Mouse (Mus musculus) neural tube, embryonic 14.5 days (tissue): ENCODE measurements around the gene Pde4a. TPM values are rescaled to one million over a fixed set of nuclear protein-coding genes. Genes with fewer than 3 reads are reported as not detected.

Experiments used
- ATAC-seq: fragments of 200-750 bp; cut with Nextera tagmentation; 2 replicates; pipeline ENCODE4 v1.8.0; 2017; ENCODE audit warnings: low read depth, mild to moderate bottlenecking, moderate TSS enrichment, moderate library complexity
- H3K27ac ChIP-seq: fragments of 300-500 bp; sonication (generic); 2 replicates; pipeline ENCODE4 v1.5.1; 2014; ENCODE audit warnings: low read depth, mild to moderate bottlenecking, control low read depth, low read length, moderate library complexity, mixed read lengths
- H3K27me3 ChIP-seq: fragments of 300-500 bp; sonication (generic); 2 replicates; pipeline ENCODE4 v1.6.1; 2014; ENCODE audit warnings: low read length; ENCODE audit not compliant: control insufficient read depth, insufficient read depth
- H3K36me3 ChIP-seq: fragments of 300-500 bp; sonication (generic); 2 replicates; pipeline ENCODE4 v1.6.1; 2014; ENCODE audit warnings: low read length, mixed read lengths; ENCODE audit not compliant: control insufficient read depth, insufficient read depth
- H3K4me1 ChIP-seq: fragments of 300-500 bp; sonication (generic); 2 replicates; pipeline ENCODE4 v1.6.1; 2014; ENCODE audit warnings: low read length; ENCODE audit not compliant: control insufficient read depth, insufficient read depth
- H3K4me2 ChIP-seq: fragments of 300-500 bp; sonication (generic); 2 replicates; pipeline ENCODE4 v1.6.1; 2014; ENCODE audit warnings: mild to moderate bottlenecking, low read depth, low read length, control low read depth
- H3K4me3 ChIP-seq: fragments of 300-500 bp; sonication (generic); 2 replicates; pipeline ENCODE4 v1.5.1; 2014; ENCODE audit warnings: low read depth, low read length, control low read depth, mixed read lengths
- H3K9ac ChIP-seq: fragments of 300-500 bp; sonication (generic); replicated peaks from 2 replicates; pipeline ENCODE4 v1.6.1; 2014; ENCODE audit warnings: low read depth, mild to moderate bottlenecking, control low read depth, low read length, mixed read lengths
- H3K9me3 ChIP-seq: fragments of 300-500 bp; sonication (generic); 2 replicates; pipeline ENCODE4 v1.6.1; 2016; ENCODE audit warnings: low read length; ENCODE audit not compliant: control insufficient read depth
- WGBS: fragments of 180-500 bp; shearing (Covaris S2); extraction: QIAGEN DNeasy Blood & Tissue Kit; methylation state at CpG from one replicate; pipeline ENCODE4 v1.1.7; 2014; 5-methylcytosine and 5-hydroxymethylcytosine counted together
- polyA plus RNA-seq: library from polyadenylated mRNA; unstranded; fragments of >200 nt; fragmentation: Nextera tagmentation; extraction: Ambion mirVana; gene quantifications from 2 replicates; pipeline ENCODE4 v1.2.1, GENCODE M21; 2014

The Pde4a gene
- polyA plus RNA-seq, 1 experiment from 2014 or later = 35.3 TPM

DNA sequence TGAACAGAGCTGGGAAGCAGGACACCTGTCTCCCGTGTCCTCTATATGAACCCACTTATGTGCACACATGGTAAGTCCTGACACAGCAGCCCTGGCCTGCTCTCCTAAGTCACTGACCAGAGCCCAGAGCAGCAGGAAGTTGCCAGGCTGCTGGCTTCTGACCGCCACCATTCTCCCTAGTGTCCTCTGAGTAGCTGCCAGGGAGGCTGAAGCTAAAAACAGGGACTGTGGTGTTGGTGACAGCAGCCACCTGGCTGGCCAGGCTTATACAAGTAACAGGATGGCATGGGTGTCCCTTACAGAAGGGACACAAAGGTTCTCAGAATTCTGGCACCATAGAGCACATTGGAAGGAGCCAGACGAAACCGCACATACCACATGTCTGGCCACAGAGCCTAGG lies 20.1 kb upstream of the Pde4a start:
- no peak overlapping the region for H3K4me3 ChIP-seq
- H3K27ac ChIP-seq = no peak overlapping the region
- H3K9me3 ChIP-seq = no peaks in the 10 kb centered on the region
- no peaks in the 10 kb centered on the region for H3K27me3 ChIP-seq
- H3K4me2 ChIP-seq = no peak overlapping the region
- peaks cover 19% of the 10 kb centered on the region for H3K4me1 ChIP-seq
- H3K9ac ChIP-seq = no peak overlapping the region
- WGBS = 95% methylated on average over 4 of the region's 4 CpGs
- no peak for ATAC-seq
- H3K36me3 ChIP-seq = peaks cover 38% of the 10 kb centered on the region

DNA sequence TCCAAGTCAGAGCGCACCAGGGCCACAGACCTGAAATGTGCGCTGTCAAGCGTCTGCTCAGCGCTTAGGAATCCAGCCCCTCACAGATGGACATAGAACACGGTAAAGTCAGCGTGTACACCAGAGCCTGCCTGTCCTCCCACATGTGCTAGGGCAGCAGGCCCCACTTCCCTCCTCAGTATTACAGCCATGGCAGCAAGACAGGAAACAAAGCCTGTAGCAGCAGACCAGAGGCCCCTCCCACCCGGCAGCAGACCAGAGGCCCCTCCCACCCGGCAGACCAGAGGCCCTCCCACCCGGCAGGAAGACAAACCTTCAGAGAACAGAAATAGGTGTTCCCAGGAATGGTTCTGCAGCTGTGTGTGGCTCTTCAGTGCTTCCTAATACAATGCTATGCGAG lies 18.8 kb upstream of the Pde4a start:
- no peak overlapping the region for H3K9ac ChIP-seq
- H3K27me3 ChIP-seq = no peaks in the 10 kb centered on the region
- H3K4me1 ChIP-seq = peaks cover 19% of the 10 kb centered on the region
- no peak overlapping the region for H3K4me2 ChIP-seq
- ATAC-seq = no peak
- no peak overlapping the region for H3K4me3 ChIP-seq
- H3K27ac ChIP-seq = no peak overlapping the region; the same call in 1 of the 2 replicates
- peaks cover 26% of the 10 kb centered on the region for H3K36me3 ChIP-seq
- H3K9me3 ChIP-seq = no peaks in the 10 kb centered on the region
- WGBS = 52% methylated on average over 10 of the region's 10 CpGs

DNA sequence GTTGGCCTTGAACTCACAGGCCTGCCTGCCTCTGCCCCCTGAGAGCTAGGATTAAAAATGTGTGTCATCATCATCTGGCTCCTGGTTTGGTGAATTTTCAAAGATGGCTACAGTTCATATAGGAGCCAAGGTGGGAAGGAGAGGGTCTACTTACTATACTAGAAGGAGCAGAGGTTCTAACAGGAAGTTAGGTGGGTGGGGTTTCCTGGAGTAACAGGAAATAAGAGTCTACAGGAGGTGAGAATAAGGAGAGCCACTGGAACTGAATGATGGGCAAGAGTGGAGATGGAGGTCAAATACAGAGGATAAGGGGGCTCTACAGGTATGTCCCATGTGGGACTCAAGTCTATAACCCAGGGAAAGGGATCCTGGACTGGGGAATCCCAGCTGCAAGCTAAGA lies 17.1 kb upstream of the Pde4a start:
- H3K27ac ChIP-seq = no peak overlapping the region
- peaks cover 19% of the 10 kb centered on the region for H3K4me1 ChIP-seq
- no peaks in the 10 kb centered on the region for H3K27me3 ChIP-seq
- H3K9me3 ChIP-seq = no peaks in the 10 kb centered on the region
- no peak overlapping the region for H3K9ac ChIP-seq
- H3K36me3 ChIP-seq = peaks cover 12% of the 10 kb centered on the region; the same call in 1 of the 2 replicates
- no peak for ATAC-seq
- H3K4me2 ChIP-seq = peak overlapping the region; percentile 94
- H3K4me3 ChIP-seq = no peak overlapping the region

GRCm38 (mm10) chr9:21149077-21149653 lies 16.3 kb upstream of the Pde4a start:
- WGBS = 13% methylated on average over 8 of the region's 8 CpGs
- no peak for ATAC-seq
- peak overlapping the region; percentile 75 for H3K4me3 ChIP-seq

DNA sequence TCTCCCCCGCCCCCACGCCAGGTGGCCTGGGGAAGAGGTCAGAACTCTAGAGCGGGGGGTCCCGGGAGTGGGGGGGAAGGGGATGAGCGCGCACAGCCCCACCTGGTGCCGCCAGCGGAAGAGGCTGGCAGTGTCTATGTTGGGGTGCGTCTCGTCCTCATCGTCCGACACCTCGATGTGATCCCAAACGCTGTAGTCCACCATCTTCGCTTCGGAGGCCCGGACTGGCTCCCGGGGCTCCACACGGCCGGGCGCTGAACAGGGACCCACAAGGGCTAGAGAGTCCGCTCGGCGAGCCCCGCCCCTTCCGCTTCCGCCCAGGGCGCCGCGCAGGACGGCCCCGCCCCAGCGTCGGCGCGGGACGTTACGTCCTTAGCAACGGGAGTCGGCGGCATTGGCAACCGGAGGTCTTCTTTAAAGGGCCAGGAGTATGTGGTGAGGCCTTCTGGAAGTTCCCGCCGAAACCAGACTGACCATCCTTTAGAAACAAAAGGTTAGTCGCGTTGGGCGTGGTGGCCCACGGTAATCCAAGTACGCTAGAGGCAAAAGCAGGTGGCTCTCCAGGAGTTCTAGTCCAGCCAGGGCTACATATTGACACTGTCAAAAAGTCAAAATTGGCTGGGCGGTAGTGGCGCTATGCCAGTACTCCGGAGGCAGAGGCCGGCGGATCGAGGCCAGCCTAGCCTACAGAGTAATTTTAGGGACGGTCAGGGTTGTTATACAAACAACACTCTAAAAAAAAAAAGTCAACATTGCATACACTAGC lies 15.7 kb upstream of the Pde4a start, which contains the start of gene Cdc37:
Gene Cdc37 (minus strand): TSS at position 329 of the 766 bp plus-strand sequence.
- peak; percentile 97 for ATAC-seq
- Histone ChIP-seq H3K9ac (peak within 1 kb of the TSS; percentile 80), H3K27ac (peak within 1 kb of the TSS; percentile 66), H3K4me3 (peak within 1 kb of the TSS; percentile 75), H3K36me3 (peaks cover under 1% of the 10 kb centered on the region; the same call in 1 of the 2 replicates), H3K9me3 (no peaks in the 10 kb centered on the region), H3K4me1 (peaks cover 19% of the 10 kb centered on the region), H3K4me2 (peak within 1 kb of the TSS; percentile 94), H3K27me3 (no peaks in the 10 kb centered on the region)
- 4% methylated on average over 54 of the region's 56 CpGs for WGBS

More at GRCm38 (mm10) chr9:21149077-21149653, 16.3 kb upstream of the Pde4a start:
- Histone ChIP-seq H3K4me2 (peak overlapping the region; percentile 94), H3K4me1 (peaks cover 19% of the 10 kb centered on the region), H3K27me3 (no peaks in the 10 kb centered on the region), H3K27ac (peak overlapping the region; percentile 66; the same call in 1 of the 2 replicates), H3K9me3 (no peaks in the 10 kb centered on the region), H3K9ac (peak overlapping the region; percentile 80), H3K36me3 (peaks cover 7% of the 10 kb centered on the region; the same call in 1 of the 2 replicates)

- Histone ChIP-seq H3K4me1 (peaks cover 16% of the 10 kb centered on the region), H3K27me3 (no peaks in the 10 kb centered on the region), H3K36me3 (no peaks in the 10 kb centered on the region), H3K4me3 (no peak overlapping the region), H3K27ac (no peak overlapping the region), H3K9ac (no peak overlapping the region), H3K4me2 (peak overlapping the region; percentile 38; the same call in 1 of the 2 replicates), H3K9me3 (no peaks in the 10 kb centered on the region)
- 5% methylated on average over 11 of the region's 11 CpGs for WGBS
- ATAC-seq = no peak
Observed at GRCm38 (mm10) chr9:21152715-21153114, 12.8 kb upstream of the Pde4a start.

DNA sequence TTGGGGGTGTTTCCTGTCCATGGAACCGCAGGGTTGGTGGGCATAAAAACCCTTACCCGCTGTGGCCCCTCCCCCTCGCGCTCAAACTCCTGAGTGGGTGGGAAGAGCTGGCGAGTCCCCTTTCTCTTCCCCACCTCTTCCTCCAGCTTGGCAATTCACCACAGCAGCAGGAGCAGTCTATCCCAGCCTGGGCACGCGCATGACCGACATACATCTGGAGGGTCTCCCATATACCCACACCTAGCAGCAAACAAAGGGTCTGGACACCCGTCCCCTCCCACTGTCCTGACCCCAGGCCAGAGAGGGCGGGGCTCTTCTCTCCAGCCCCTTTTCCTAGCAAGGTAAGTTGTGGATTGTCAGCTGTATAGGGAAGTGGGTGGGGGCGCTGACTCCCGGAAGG lies 12.2 kb upstream of the Pde4a start:
- Histone ChIP-seq H3K27me3 (no peaks in the 10 kb centered on the region), H3K4me3 (peak overlapping the region; percentile 9; the same call in 1 of the 2 replicates), H3K27ac (no peak overlapping the region), H3K9ac (0 out of 2 replicates have a peak overlapping the region, but pooled peaks have one; percentile 28), H3K4me2 (peak overlapping the region; percentile 38), H3K9me3 (no peaks in the 10 kb centered on the region), H3K4me1 (peaks cover 10% of the 10 kb centered on the region), H3K36me3 (no peaks in the 10 kb centered on the region)
- 15% methylated on average over 12 of the region's 12 CpGs for whole genome bisulfite sequencing
- no peak for ATAC-seq

DNA sequence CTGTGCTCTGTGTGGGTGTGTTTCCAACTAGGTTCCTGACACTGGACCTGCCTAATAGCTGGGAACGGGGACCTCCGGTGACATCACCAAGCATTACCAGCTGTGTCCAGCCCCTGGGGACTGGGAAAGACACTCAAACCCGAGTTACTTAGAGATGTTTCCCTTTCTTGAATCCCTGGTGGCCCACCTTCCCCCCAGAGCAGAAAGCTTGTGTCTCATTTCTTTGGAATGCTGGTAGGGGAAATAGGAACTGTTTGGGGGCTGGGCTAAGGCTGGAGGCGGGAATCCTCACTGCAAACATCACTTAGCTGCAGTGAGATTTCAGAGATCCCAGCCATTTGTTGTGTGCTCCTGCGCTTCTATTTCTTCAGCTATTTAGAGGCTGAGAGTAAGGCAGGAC lies 11.7 kb upstream of the Pde4a start:
- H3K9ac ChIP-seq = no peak overlapping the region

GRCm38 (mm10) chr9:21154787-21155186 lies 10.7 kb upstream of the Pde4a start:
- WGBS = 94% methylated on average over 3 of the region's 3 CpGs
- H3K9me3 ChIP-seq = no peaks in the 10 kb centered on the region

More for the DNA sequence above, 11.7 kb upstream of the Pde4a start:
- H3K27me3 ChIP-seq = no peaks in the 10 kb centered on the region
- 16% methylated on average over 5 of the region's 5 CpGs for WGBS
- H3K4me2 ChIP-seq = peak overlapping the region; percentile 38
- H3K36me3 ChIP-seq = no peaks in the 10 kb centered on the region
- H3K9me3 ChIP-seq = no peaks in the 10 kb centered on the region
- H3K4me1 ChIP-seq = peaks cover 5% of the 10 kb centered on the region
- no peak for ATAC-seq
- no peak overlapping the region for H3K27ac ChIP-seq
- H3K4me3 ChIP-seq = no peak overlapping the region; the same call in 1 of the 2 replicates

More at GRCm38 (mm10) chr9:21154787-21155186, 10.7 kb upstream of the Pde4a start:
- Histone ChIP-seq H3K27ac (no peak overlapping the region), H3K36me3 (no peaks in the 10 kb centered on the region), H3K4me1 (no peaks in the 10 kb centered on the region; the same call in 1 of the 2 replicates), H3K4me2 (no peak overlapping the region), H3K9ac (no peak overlapping the region), H3K4me3 (no peak overlapping the region), H3K27me3 (no peaks in the 10 kb centered on the region)
- ATAC-seq = no peak
